Mouse (Mus musculus): ENCODE results near the gene Sox5. TPM values are rescaled to one million over a fixed set of nuclear protein-coding genes. Genes with fewer than 3 reads are reported as not detected.
"Not testable (repeated sequence)": the region's sequence is repeated elsewhere in the genome, so short reads cannot be mapped to it uniquely, and the experiment has no call there.

Sox5 gene
- polyA plus RNA-seq, 1 experiment: 7.3 TPM

DNA sequence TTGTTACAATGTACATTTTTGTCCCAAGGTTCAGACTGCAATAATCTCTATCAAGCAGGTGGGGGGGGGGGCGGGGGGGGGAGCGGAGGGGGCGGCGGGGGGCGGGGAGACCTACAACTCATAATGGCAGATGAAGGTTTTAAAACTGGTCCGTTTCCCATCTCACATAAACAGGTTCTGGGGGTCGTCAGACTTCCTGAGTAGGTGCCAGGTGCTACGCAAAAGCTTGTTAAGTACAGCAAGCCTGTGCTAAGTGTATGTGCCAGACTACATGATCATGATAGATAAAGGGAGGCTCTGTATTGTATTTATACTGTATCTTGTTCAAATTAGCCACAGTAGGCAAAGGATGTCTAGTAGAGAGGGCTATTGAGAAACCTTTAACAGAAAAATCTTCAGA, 498.6 kb downstream of the Sox5 start:
- no peak for DNase-seq (ENCODE audit: low spot score)

DNA sequence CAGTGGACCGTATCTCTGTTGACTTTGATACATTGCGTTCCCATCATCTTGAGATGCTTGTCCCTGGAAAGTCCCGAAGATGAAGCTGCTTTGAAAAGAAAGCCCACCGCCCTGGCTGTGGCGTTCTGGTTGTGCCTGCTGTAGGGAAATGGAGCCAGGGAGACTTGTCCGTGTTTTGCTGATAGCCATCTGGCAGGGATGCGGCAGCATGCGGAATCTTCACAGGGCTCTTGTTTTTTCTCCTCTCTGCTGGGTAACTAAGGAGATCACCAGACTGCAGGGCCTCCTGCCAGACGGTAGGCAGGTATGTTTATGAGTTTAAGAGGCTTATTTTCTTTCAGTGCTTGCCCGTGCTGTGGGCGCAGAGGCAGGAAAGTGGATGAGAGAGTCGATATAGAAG, 499.0 kb downstream of the Sox5 start:
- DNase-seq (ENCODE audit: low spot score): no peak

DNA sequence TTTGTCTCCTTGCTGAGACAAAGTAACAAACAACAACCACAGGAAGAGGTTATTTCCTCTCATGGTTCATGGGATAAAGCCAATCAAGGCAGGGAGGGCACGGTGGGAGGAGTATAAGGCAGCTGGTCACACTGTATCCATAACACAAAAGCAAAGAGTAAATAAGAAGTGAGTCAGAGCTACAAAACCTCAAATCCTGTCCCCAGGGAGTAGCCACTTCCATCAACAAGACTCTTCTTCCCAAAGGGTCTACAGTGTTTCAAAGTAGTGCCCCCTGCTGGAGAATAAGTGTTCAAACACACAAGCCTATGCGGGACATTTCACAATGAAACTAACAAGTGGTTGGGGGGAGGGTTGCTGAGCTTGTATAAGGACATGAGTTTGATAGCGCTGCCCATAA, 500.1 kb downstream of the Sox5 start:
- no peak for DNase-seq (ENCODE audit: low spot score)

DNA sequence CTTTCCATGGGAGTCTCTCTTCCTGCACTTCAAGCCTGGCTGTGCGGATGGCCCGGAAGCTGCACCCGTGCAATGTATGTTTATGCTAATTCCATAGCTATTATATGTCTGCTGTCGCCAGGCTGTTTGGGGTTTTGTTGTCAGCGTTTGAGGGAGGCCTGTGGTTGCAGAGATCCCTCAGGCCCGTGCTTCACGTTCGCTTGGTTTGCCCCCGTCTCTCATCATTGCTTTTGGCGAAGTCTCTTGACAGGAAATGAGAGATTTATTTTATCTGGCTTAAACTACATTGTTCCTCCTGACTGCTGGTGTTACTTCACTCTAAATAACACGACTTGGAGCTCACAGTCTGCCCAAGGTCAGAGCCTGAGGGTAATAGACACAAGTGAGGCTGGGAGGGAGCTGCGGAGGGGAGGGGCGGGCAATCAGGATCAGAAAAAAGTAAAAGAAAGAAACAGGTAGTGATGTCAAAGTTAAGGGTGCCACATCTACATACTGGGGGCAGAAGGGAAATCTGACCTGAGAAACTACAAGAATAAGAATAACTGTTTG, 503.2 kb downstream of the Sox5 start:
- no peak for DNase-seq (ENCODE audit: low spot score)

- DNase-seq (ENCODE audit: low spot score): not testable (repeated sequence)
Observed at GRCm38 (mm10) chr6:144273425-144273824, 508.4 kb downstream of the Sox5 start.

- DNase-seq (ENCODE audit: low spot score): no peak
Observed at GRCm38 (mm10) chr6:144271326-144271725, 510.5 kb downstream of the Sox5 start.

DNA sequence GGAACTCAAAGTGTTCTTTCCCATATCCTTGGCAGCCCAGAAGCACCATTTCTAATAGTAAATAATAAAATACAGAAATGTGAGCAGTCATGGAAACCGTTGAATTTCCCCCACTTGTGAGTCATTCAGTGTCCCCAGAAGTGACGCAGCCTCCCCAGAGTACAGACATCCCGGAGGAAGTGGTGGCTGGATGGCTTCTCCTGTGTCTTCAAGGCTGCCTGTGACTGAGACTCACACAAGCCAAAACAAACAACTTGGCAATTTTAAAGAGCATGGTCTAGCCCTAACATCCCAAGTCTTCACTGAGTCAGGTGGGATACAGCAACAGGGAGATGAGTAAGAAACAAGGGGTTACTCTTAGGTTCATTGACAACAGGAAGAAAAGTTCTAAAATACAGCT, 511.5 kb downstream of the Sox5 start:
- DNase-seq (ENCODE audit: low spot score): no peak

GRCm38 (mm10) chr6:144269666-144270065, 512.1 kb downstream of the Sox5 start:
- no peak for DNase-seq (ENCODE audit: low spot score)

- DNase-seq (ENCODE audit: low spot score): no peak
Observed at GRCm38 (mm10) chr6:144265752-144266151, 516.0 kb downstream of the Sox5 start.

DNA sequence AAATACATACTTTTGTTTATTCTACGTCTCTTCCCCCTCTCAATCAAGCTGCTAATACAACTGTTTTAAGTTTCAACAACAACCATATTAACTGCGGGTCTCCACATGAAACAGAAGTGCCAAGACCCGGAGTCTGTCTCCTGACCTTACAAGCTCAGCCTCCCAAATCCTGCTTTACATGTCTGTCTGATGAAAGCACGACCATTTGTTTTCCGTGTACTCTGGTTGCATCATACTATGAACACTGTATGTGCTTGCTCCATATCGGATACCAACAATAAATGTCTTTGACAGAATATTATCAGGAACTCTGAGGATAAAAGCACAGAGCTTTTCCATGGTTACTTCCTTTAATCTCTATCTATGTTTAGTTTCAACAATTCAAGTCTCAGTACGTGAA, 516.8 kb downstream of the Sox5 start:
- no peak for DNase-seq (ENCODE audit: low spot score)

GRCm38 (mm10) chr6:144264320-144264915, 517.4 kb downstream of the Sox5 start:
- no peak for DNase-seq (ENCODE audit: low spot score)

DNA sequence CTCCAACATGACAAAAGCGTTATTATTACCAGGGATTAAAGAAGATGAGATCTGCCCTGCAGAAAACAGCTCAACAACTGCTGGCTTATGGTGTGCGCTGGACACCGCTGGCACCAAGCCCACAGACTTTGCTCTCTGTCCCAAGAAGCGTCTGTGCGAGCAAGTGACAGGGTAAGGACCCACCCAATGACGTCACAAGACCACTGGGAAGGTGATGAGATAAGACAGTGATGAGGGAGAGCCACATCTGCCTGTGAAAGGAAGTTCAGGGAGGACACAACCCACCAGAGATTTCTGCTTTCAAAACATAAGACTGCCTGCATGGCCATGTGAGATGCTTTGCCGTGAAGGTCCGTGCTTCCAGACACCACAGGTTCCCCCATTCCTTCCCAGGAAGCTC, 525.3 kb downstream of the Sox5 start:
- no peak for DNase-seq (ENCODE audit: low spot score)

GRCm38 (mm10) chr6:144252191-144252718, 529.5 kb downstream of the Sox5 start:
- no peak for DNase-seq (ENCODE audit: low spot score)

DNA sequence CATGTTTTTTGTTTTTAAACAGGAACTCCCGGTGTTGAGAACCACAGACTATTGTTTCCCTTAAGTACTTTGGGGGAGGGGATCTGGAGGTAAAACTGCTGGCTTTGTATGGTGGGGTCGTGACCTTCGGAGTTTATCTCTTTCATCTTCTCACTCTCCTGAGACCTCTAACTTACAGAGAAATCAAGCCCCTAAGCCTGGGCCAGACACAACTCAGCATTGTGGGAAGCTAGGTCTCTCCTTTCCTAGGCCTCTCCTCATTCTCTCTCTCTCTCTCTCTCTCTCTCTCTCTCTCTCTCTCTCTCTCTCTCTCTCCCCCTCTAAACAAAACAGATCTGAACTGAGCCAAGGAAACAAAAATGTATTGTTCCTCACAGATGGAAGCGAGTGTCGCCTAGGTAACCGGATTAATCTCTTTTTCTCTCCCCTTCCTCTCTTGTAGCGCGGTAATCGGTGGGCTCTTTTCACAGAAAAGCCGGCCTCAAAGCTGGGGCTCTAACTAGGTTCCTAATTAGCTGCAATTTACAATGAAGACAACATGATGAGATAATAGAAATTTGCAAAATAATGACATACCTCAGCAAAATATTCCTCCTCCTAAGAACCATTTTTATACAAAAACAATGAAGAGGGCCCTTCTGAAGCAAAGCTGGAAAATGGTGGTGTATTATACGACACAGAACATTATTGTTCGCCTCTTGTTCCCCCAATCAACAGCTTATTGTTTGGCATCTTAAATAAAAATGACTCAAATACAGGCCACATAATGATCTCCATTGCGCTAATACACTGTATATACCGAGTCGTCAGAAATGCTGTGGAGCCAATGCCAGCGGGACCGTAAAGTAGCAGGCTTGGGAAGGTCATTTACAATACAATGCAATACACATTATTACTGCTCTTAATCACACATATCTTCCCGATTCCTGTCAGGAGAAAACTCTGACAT, 530.3 kb downstream of the Sox5 start:
- DNase-seq (ENCODE audit: low spot score): no peak

DNA sequence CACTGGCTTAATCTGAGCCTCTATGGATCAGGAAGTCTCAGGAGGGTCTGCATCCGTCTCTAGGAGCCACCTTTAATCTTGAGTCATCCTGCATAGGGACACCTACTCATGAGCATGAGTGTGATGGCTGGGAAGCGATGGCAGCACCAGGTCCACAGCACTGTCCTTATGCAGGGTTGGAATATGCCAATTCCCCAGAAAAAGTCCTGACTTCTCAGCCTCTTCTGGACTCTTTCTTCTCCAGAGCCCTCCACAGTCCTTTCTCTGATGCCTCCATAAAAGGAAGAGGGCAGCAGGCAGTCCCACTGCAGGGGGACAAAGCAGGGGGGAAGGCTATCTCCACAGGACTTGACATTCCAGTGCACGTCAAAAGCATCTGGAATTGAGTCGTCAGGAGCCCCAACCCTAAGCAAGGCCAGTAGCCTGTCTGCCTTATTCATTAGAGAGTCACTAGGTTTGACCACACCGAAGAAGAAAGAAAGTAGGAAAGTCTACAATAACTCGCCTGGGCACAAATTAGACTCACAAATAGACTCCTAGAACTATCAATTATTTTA, 531.1 kb downstream of the Sox5 start:
- no peak for DNase-seq (ENCODE audit: low spot score)

DNA sequence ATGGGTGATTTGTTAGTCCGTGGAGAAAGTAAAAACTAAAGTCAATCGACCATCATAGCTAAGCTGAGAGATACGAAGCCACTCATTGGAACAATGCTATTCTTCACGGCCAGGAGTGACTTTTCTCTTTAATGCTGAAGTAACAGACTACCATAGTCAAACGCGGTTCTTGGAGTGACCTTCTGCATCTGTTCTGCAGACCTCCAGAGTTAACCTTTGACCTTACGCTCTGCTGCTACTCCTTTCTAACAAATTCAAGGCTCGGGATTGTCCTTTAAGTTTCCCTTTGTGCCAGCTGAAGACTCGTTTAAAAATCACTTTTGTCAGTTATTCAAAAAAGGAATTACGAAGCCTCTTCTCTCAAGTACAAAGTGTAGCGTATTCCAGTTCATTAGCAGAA, 545.2 kb downstream of the Sox5 start:
- no peak for DNase-seq (ENCODE audit: low spot score)

DNA sequence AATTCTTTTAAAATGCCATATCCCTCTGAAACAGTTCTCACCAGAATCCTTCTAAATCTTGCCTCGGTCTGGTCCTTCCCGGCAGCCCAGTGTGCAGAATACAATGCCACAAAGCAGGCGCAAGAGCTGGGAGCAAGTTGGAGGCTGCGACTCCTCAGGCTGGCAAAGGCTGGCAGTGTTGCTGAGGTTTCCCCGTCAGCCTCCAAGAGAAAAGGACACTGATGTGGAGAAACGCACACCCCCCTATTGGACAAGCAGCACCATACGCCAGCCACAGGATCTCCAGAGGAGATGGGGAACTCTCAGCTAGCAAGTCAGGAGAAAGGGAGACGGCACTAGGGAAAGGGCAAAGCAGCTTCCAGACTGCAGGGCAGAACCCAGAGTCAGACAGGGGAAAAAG, 577.8 kb downstream of the Sox5 start:
- DNase-seq (ENCODE audit: low spot score): no peak

DNA sequence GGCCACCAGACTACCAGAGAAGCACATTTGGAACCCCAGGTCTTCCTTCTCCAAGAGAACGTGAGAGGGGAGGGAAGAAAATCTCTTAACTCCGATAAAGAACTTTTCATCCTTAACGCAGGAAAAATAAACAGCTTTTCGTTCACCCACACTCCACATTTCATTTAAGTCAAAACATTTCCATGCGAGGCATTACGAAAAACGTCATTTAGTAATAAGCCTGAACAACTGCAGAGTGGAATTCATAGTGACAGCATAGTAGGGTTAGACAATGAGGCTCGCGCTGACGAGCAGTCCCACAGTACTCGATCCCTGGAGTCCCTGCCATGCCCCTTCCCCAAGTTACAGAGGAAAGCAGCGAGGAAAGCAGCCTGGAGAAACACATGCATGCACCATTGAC, 578.8 kb downstream of the Sox5 start:
- no peak for DNase-seq (ENCODE audit: low spot score)

- no peak for DNase-seq (ENCODE audit: low spot score)
Observed at GRCm38 (mm10) chr6:144201402-144202040, 580.3 kb downstream of the Sox5 start.

GRCm38 (mm10) chr6:144197209-144198119, 584.3 kb downstream of the Sox5 start:
- no peak for DNase-seq (ENCODE audit: low spot score)

DNA sequence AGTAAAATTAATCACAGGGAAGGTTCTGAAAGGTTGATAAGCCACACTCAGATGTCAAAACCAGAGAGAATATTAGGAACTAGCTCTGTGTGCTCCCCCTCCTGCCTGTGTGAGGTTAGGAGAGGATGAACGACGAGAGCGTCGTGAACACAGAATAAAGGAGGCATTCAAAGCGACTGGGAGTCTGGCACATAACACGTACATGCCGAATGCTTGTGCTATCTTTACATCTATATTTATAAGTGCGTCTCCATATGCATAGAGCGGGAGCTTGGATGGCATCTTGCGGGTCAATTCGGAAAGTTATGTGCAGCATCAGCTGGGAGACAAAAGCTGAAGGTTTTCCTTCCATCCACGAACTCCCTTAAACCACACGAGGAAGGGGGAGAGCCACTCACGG, 585.8 kb downstream of the Sox5 start:
- no peak for DNase-seq (ENCODE audit: low spot score)
